Mouse (Mus musculus) bone marrow macrophage, adult 2 months (primary cell): ENCODE measurements around the gene Prl7a2.

ENCODE experiments used
- CTCF ChIP-seq: IDR thresholded peaks from 2 replicates; pipeline ENCODE4 v1.5.1; 2012; ENCODE audit warnings: low read depth, mild to moderate bottlenecking, low read length, moderate library complexity
- POLR2A ChIP-seq: IDR thresholded peaks from 2 replicates; pipeline ENCODE4 v1.6.1; 2012; ENCODE audit warnings: mild to moderate bottlenecking, low read depth, low read length, borderline replicate concordance

DNA sequence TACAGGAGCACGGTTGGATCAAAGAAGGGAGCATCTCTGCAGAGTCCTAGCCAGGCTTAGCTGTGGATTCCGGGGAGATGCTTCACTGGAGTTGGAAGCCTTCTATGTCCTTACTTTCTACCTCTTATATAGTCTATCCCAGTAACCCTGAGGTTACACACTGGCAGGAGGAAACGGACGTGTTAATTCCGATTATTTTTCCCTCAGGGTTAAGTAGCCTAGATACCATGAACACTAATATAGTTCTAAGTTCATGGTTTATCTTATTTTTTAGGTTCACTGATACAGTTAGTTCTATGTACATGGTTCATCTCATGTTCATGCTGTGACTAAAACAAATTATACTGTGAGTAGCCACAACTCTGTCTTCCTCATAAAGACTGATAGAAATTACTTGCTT lies 48.8 kb upstream of the Prl7a2 start, which contains the start of gene Prl7d1:
- TF ChIP-seq CTCF (no peak), POLR2A (no peak)
